Mouse (Mus musculus): ENCODE data around the gene Ceacam9. TPM values are rescaled to one million over a fixed set of nuclear protein-coding genes. Genes with fewer than 3 reads are reported as not detected.

Ceacam9 gene
- total RNA-seq, 1 experiment from 2014 or later: not detected

GRCm38 (mm10) chr7:16737606-16738072, 15.9 kb downstream of the Ceacam9 start:
- no peak for ATAC-seq (replicated peaks; ENCODE audit: insufficient number of reproducible peaks, low FRiP score, low TSS enrichment, poor library complexity, severe bottlenecking)

- ATAC-seq (replicated peaks; ENCODE audit: insufficient number of reproducible peaks, low FRiP score, low TSS enrichment, poor library complexity, severe bottlenecking): peak; percentile 98
Observed at GRCm38 (mm10) chr7:16738073-16738696, 16.5 kb downstream of the Ceacam9 start, which contains the start of gene Ap2s1. Ap2s1 (plus strand) TSS chr7:16738410.

- ATAC-seq (replicated peaks; ENCODE audit: insufficient number of reproducible peaks, low FRiP score, low TSS enrichment, poor library complexity, severe bottlenecking): no peak
Observed at GRCm38 (mm10) chr7:16739056-16739604, 17.4 kb downstream of the Ceacam9 start.

- ATAC-seq (replicated peaks; ENCODE audit: insufficient number of reproducible peaks, low FRiP score, low TSS enrichment, poor library complexity, severe bottlenecking): no peak
Observed at GRCm38 (mm10) chr7:16745373-16745772, 23.6 kb downstream of the Ceacam9 start.

GRCm38 (mm10) chr7:16746093-16746492, 24.4 kb downstream of the Ceacam9 start:
- no peak; the same call in 1 of the 2 replicates for ATAC-seq (replicated peaks; ENCODE audit: insufficient number of reproducible peaks, low FRiP score, low TSS enrichment, poor library complexity, severe bottlenecking)

- no peak for ATAC-seq (replicated peaks; ENCODE audit: insufficient number of reproducible peaks, low FRiP score, low TSS enrichment, poor library complexity, severe bottlenecking)
Observed at GRCm38 (mm10) chr7:16747656-16748055, 25.9 kb downstream of the Ceacam9 start.

- no peak for ATAC-seq (replicated peaks; ENCODE audit: insufficient number of reproducible peaks, low FRiP score, low TSS enrichment, poor library complexity, severe bottlenecking)
Observed at GRCm38 (mm10) chr7:16752016-16752415, 30.3 kb downstream of the Ceacam9 start.

GRCm38 (mm10) chr7:16755362-16756017, 33.8 kb downstream of the Ceacam9 start:
- ATAC-seq (replicated peaks; ENCODE audit: insufficient number of reproducible peaks, low FRiP score, low TSS enrichment, poor library complexity, severe bottlenecking): no peak

GRCm38 (mm10) chr7:16758872-16759574, 37.3 kb downstream of the Ceacam9 start:
- ATAC-seq (replicated peaks; ENCODE audit: insufficient number of reproducible peaks, low FRiP score, low TSS enrichment, poor library complexity, severe bottlenecking): no peak

- no peak for ATAC-seq (replicated peaks; ENCODE audit: insufficient number of reproducible peaks, low FRiP score, low TSS enrichment, poor library complexity, severe bottlenecking)
Observed at GRCm38 (mm10) chr7:16760292-16760691, 38.6 kb downstream of the Ceacam9 start.

- no peak for ATAC-seq (replicated peaks; ENCODE audit: insufficient number of reproducible peaks, low FRiP score, low TSS enrichment, poor library complexity, severe bottlenecking)
Observed at GRCm38 (mm10) chr7:16761005-16761481, 39.3 kb downstream of the Ceacam9 start.

- ATAC-seq (replicated peaks; ENCODE audit: insufficient number of reproducible peaks, low FRiP score, low TSS enrichment, poor library complexity, severe bottlenecking): no peak
Observed at GRCm38 (mm10) chr7:16761630-16762029, 39.9 kb downstream of the Ceacam9 start.

GRCm38 (mm10) chr7:16763463-16764218, 41.9 kb downstream of the Ceacam9 start:
- no peak for ATAC-seq (replicated peaks; ENCODE audit: insufficient number of reproducible peaks, low FRiP score, low TSS enrichment, poor library complexity, severe bottlenecking)

- ATAC-seq (replicated peaks; ENCODE audit: insufficient number of reproducible peaks, low FRiP score, low TSS enrichment, poor library complexity, severe bottlenecking): no peak
Observed at GRCm38 (mm10) chr7:16766443-16766842, 44.7 kb downstream of the Ceacam9 start.

Other genes starting within 250 kb of the Ceacam9 start
- gene Npas1, start 244.2 kb upstream of the Ceacam9 start, total RNA-seq (2017): not detected in 3 replicates
- gene Arhgap35, start 106.9 kb upstream of the Ceacam9 start, total RNA-seq (2017): 6.5 to 9.8 TPM (median 8.2 TPM) in 3 replicates
- not detected in 3 replicates for gene Ceacam15, start 46.2 kb upstream of the Ceacam9 start, total RNA-seq (2017)
- gene Ap2s1, start 16.5 kb downstream of the Ceacam9 start, total RNA-seq (2017): 59.7 to 77.7 TPM (median 69.6 TPM) in 3 replicates
- gene Slc1a5, start 59.4 kb downstream of the Ceacam9 start, total RNA-seq (2017): 40.9 to 71.2 TPM (median 56.6 TPM) in 3 replicates
- gene Strn4, start 94.0 kb downstream of the Ceacam9 start, total RNA-seq (2017): 70.9 to 99.8 TPM (median 71.5 TPM) in 3 replicates
- gene Fkrp, start 94.8 kb downstream of the Ceacam9 start, total RNA-seq (2017): 9.6 to 15.3 TPM (median 10.6 TPM) in 3 replicates
- gene Prkd2, start 121.0 kb downstream of the Ceacam9 start, total RNA-seq (2017): 13.1 to 26.6 TPM (median 15.6 TPM) in 3 replicates
- gene Dact3, start 153.4 kb downstream of the Ceacam9 start, total RNA-seq (2017): not detected in 3 replicates
- not detected in 3 replicates for gene Gng8, start 169.9 kb downstream of the Ceacam9 start, total RNA-seq (2017)
- 9.8 to 15.4 TPM (median 14.0 TPM) in 3 replicates for gene Ptgir, start 184.6 kb downstream of the Ceacam9 start, total RNA-seq (2017)
- gene Calm3, start 202.2 kb downstream of the Ceacam9 start, total RNA-seq (2017): 169 to 298 TPM (median 195 TPM) in 3 replicates
- 0.10 TPM in 1 of 3 replicates, not detected in the others for gene Pnmal2, start 222.8 kb downstream of the Ceacam9 start, total RNA-seq (2017)
- not detected in 3 replicates for gene Pnmal1, start 237.8 kb downstream of the Ceacam9 start, total RNA-seq (2017)